Mouse (Mus musculus): Measurements from ENCODE around the gene Yy1. TPM values are rescaled to one million over a fixed set of nuclear protein-coding genes. Genes with fewer than 3 reads are reported as not detected.

Gene Yy1
- total and polyA plus RNA-seq, 3 experiments = 34.9 to 62.4 (median 52.1) TPM

DNA sequence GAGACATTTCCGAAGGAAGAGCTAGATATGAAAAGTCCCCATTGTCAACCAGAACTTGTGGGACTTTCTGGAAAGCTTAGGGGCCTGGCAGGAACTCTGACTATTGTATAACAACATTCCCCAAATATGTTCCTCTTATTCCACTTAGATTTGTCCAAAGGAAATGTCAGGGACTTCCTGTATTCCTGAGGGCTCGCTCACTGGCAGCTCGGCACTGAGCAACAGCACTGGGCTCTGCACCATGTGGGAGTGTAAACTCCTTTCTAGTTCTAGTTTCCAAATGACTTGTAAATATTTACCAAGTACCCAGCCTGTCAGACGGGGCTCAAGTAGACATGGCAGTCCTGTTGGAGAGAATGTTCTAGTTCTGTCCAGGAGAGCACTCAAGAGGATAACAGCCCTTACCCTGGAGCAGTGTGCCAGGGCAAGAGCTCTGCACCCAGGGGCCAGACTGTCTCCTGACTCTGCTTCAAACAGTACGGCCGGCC lies 72.3 kb downstream of the Yy1 start:
- H3K36me3 ChIP-seq (ENCODE audit: control insufficient read depth in 1 of 2, insufficient read depth in 2 of 2, low read length in 2 of 2) = peaks cover 0 to 15% of the 10 kb centered on the region in 2 experiments; a peak in 2 of 4 replicates
- H3K27ac ChIP-seq (ENCODE audit: control insufficient read depth, low read depth, low read length) = no peak overlapping the region
- H3K9me3 ChIP-seq (replicated peaks; ENCODE audit: insufficient read depth, low read length) = no peaks in the 10 kb centered on the region
- H3K4me1 ChIP-seq (ENCODE audit: control insufficient read depth in 1 of 2, insufficient read depth in 2 of 2, low read length in 2 of 2) = no peaks in the 10 kb centered on the region
- H3K4me3 ChIP-seq (ENCODE audit: control insufficient read depth in 1 of 2, insufficient read depth in 1 of 2, low read depth in 2 of 2, low read length in 2 of 2) = no peak overlapping the region
- no peaks in the 10 kb centered on the region for H3K79me2 ChIP-seq (ENCODE audit: control insufficient read depth, insufficient read depth, low read length, poor library complexity)
- H3K27me3 ChIP-seq (ENCODE audit: control insufficient read depth in 1 of 2, insufficient read depth in 2 of 2, low read length in 2 of 2) = no peaks in the 10 kb centered on the region
- TF ChIP-seq HCFC1 (IDR thresholded peaks at IDR 0.05; ENCODE audit: low read depth, low read length) = no peak
- TF ChIP-seq EP300 (IDR thresholded peaks at IDR 0.05; ENCODE audit: low read depth in 1 of 2, low read length in 2 of 2) = no peak
- TF ChIP-seq MEF2A (IDR thresholded peaks at IDR 0.05; ENCODE audit: extremely low read depth, insufficient replicate concordance, low read depth, low read length, poor library complexity, severe bottlenecking) = no peak
- TF ChIP-seq CHD2 (IDR thresholded peaks at IDR 0.05; ENCODE audit: low read length) = no peak
- no peak for TF ChIP-seq GABPA (IDR thresholded peaks at IDR 0.05; ENCODE audit: low read depth, low read length)
- no peak for TF ChIP-seq E2F4 (IDR thresholded peaks at IDR 0.05; ENCODE audit: borderline replicate concordance, low read depth, low read length)
- TF ChIP-seq TAL1 (IDR thresholded peaks at IDR 0.05; ENCODE audit: low read length) = no peak
- TF ChIP-seq RCOR1 (IDR thresholded peaks at IDR 0.05; ENCODE audit: low read depth, low read length) = no peak
- no peak for TF ChIP-seq ZNF384 (IDR thresholded peaks at IDR 0.05; ENCODE audit: low read depth, low read length)
- TF ChIP-seq KAT2A (conservative IDR thresholded peaks at IDR 0.05; ENCODE audit: low read depth, low read length) = no peak
- no peak overlapping the region for H3K9ac ChIP-seq (ENCODE audit: control insufficient read depth, low read depth, low read length, poor library complexity, severe bottlenecking)
- no peak for DNase-seq (ENCODE audit: low read depth, low spot score)

DNA sequence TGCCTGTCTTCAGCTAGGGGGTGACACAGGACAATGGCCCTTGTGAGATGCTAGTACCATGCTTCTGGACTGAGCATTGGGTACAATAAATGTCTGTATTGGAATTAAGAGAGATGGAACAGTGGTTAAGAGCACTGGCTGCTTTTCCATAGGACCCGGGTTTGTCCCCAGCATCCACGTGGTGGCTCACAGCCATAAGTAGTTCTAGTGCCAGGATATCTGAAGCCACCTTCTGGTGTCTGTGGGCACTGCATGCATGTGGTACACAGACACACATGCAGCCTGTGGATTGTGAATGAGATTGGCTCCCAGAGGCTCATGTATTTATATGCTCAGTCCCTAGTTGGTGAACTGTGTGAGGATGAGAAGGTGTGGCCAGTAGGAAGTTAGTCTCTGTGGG lies 76.8 kb downstream of the Yy1 start:
- TF ChIP-seq NRF1 (IDR thresholded peaks at IDR 0.05; ENCODE audit: insufficient read depth, low read depth, low read length, poor library complexity, severe bottlenecking) = no peak
- peak; percentile 33 to 47 (median 41) for TF ChIP-seq CTCF (IDR thresholded peaks at IDR 0.05 in 2 of 3, conservative IDR thresholded peaks at IDR 0.05 in 1 of 3; ENCODE audit: control insufficient read depth in 1 of 3, insufficient read depth in 1 of 3, low read depth in 2 of 3, low read length in 3 of 3, poor library complexity in 1 of 3, severe bottlenecking in 1 of 3)
- TF ChIP-seq SMC3 (IDR thresholded peaks at IDR 0.05; ENCODE audit: low read depth, low read length) = peak; percentile 50
- H3K9me3 ChIP-seq (replicated peaks; ENCODE audit: insufficient read depth, low read length) = no peaks in the 10 kb centered on the region
- H3K4me3 ChIP-seq (ENCODE audit: control insufficient read depth in 1 of 2, insufficient read depth in 1 of 2, low read depth in 2 of 2, low read length in 2 of 2) = no peak overlapping the region
- H3K4me1 ChIP-seq (ENCODE audit: control insufficient read depth in 1 of 2, insufficient read depth in 2 of 2, low read length in 2 of 2) = no peaks in the 10 kb centered on the region
- peak; percentile 51 for DNase-seq (ENCODE audit: low read depth, low spot score)
- H3K79me2 ChIP-seq (ENCODE audit: control insufficient read depth, insufficient read depth, low read length, poor library complexity) = no peaks in the 10 kb centered on the region
- no peak overlapping the region for H3K9ac ChIP-seq (ENCODE audit: control insufficient read depth, low read depth, low read length, poor library complexity, severe bottlenecking)
- peaks cover 0 to 12% of the 10 kb centered on the region in 2 experiments; a peak in 2 of 4 replicates for H3K36me3 ChIP-seq (ENCODE audit: control insufficient read depth in 1 of 2, insufficient read depth in 2 of 2, low read length in 2 of 2)
- no peak overlapping the region for H3K27ac ChIP-seq (ENCODE audit: control insufficient read depth, low read depth, low read length)
- H3K27me3 ChIP-seq (ENCODE audit: control insufficient read depth in 1 of 2, insufficient read depth in 2 of 2, low read length in 2 of 2) = no peaks in the 10 kb centered on the region

Other genes with a start within 250 kb of the Yy1 start
- not detected in 2 replicates for gene Evl, start 238.3 kb upstream of the Yy1 start, total RNA-seq (2012; rRNA removed)
- gene Evl, start 238.3 kb upstream of the Yy1 start, polyA plus RNA-seq (2012; ENCODE audit: insufficient read depth in 1 of 2, insufficient read length in 2 of 2, low read depth in 1 of 2, low replicate concordance in 2 of 2, missing spikeins in 1 of 2) = not detected
- gene Degs2, start 90.7 kb upstream of the Yy1 start, total RNA-seq (2012; rRNA removed) = not detected in 2 replicates
- not detected for gene Degs2, start 90.7 kb upstream of the Yy1 start, polyA plus RNA-seq (2012; ENCODE audit: insufficient read depth in 1 of 2, insufficient read length in 2 of 2, low read depth in 1 of 2, low replicate concordance in 2 of 2, missing spikeins in 1 of 2)
- 2.6 and 3.3 TPM in 2 replicates for gene Slc25a29, start 42.9 kb downstream of the Yy1 start, total RNA-seq (2012; rRNA removed)
- gene Slc25a29, start 42.9 kb downstream of the Yy1 start, polyA plus RNA-seq (2012; ENCODE audit: insufficient read depth in 1 of 2, insufficient read length in 2 of 2, low read depth in 1 of 2, low replicate concordance in 2 of 2, missing spikeins in 1 of 2) = 1 to 10 TPM in 1 of 2 experiments, not detected in 1; 3.0 TPM
- gene Slc25a47, start 43.1 kb downstream of the Yy1 start, total RNA-seq (2012; rRNA removed) = 10.3 and 15.6 TPM in 2 replicates
- 10 to 100 TPM in 1 of 2 experiments, not detected in 1; 17.9 TPM for gene Slc25a47, start 43.1 kb downstream of the Yy1 start, polyA plus RNA-seq (2012; ENCODE audit: insufficient read depth in 1 of 2, insufficient read length in 2 of 2, low read depth in 1 of 2, low replicate concordance in 2 of 2, missing spikeins in 1 of 2)
- gene Wdr25, start 100.7 kb downstream of the Yy1 start, total RNA-seq (2012; rRNA removed) = 8.7 and 9.9 TPM in 2 replicates
- 10 to 100 TPM in 1 of 2 experiments, not detected in 1; 10.8 TPM for gene Wdr25, start 100.7 kb downstream of the Yy1 start, polyA plus RNA-seq (2012; ENCODE audit: insufficient read depth in 1 of 2, insufficient read length in 2 of 2, low read depth in 1 of 2, low replicate concordance in 2 of 2, missing spikeins in 1 of 2)
- gene Wars, start 101.2 kb downstream of the Yy1 start, total RNA-seq (2012; rRNA removed) = 82.5 and 85.7 TPM in 2 replicates
- gene Wars, start 101.2 kb downstream of the Yy1 start, polyA plus RNA-seq (2012; ENCODE audit: insufficient read depth in 1 of 2, insufficient read length in 2 of 2, low read depth in 1 of 2, low replicate concordance in 2 of 2, missing spikeins in 1 of 2) = 100 to 1,000 TPM in 1 of 2 experiments, 10 to 100 TPM in 1; 98.4 to 836 TPM